Comparison of ENCODE assay signal across 17 mouse cellular contexts in genomic region chr3:95276428-95276934, GRCm38 (mm10). TPM values are rescaled to one million over a fixed set of nuclear protein-coding genes. Genes with fewer than 3 reads are reported as not detected.
DNase-seq lines count a peak whose midpoint lies in the region; ATAC-seq and TF ChIP-seq lines count a peak whose summit lies in the region.
"Had no signal": no experiment of that assay in that cellular context is flagged by ENCODE, and none has a peak within 500 bp of the region (broad histone marks: within the 10 kb centered on the region; RNA-seq: fewer than 3 reads in every experiment).

No protein-coding gene starts in this region.

- no peak overlapping the region for H3K9ac ChIP-seq in lung, postnatal 0 days (replicated peaks; ENCODE audit: low read depth)
- no peak overlapping the region; the same call in 1 of the 2 replicates for H3K9ac ChIP-seq in liver, embryonic 12.5 days
- no peak overlapping the region for H3K9ac ChIP-seq in hindbrain, embryonic 16.5 days (ENCODE audit: low read depth, low read length)
- H3K9ac ChIP-seq: forebrain, embryonic 15.5 days; hindbrain, embryonic 15.5 days; neural tube, embryonic 13.5 days had no signal

- H3K36me3 ChIP-seq in lung, postnatal 0 days (ENCODE audit: insufficient read depth, low read length): no peaks in the 10 kb centered on the region
- peaks cover 4% of the 10 kb centered on the region for H3K36me3 ChIP-seq in liver, embryonic 12.5 days
- H3K36me3 ChIP-seq in hindbrain, embryonic 16.5 days (ENCODE audit: control insufficient read depth, insufficient read depth, low read length): 0 out of 2 replicates have a peak, but pooled peaks cover 2% of the 10 kb centered on the region
- H3K36me3 ChIP-seq in thymus, adult 2 months (ENCODE audit: control insufficient read depth, insufficient read depth, low read length): no peaks in the 10 kb centered on the region
- H3K36me3 ChIP-seq: forebrain, embryonic 15.5 days; neural tube, embryonic 13.5 days had no signal

- no peaks in the 10 kb centered on the region for H3K9me3 ChIP-seq in lung, postnatal 0 days (ENCODE audit: low read length)
- H3K9me3 ChIP-seq in liver, embryonic 12.5 days (replicated peaks): no peaks in the 10 kb centered on the region
- H3K9me3 ChIP-seq in hindbrain, embryonic 16.5 days (ENCODE audit: control insufficient read depth, low read length): no peaks in the 10 kb centered on the region
- H3K9me3 ChIP-seq: forebrain, embryonic 15.5 days; hindbrain, embryonic 15.5 days; neural tube, embryonic 13.5 days had no signal

- no peak for TF ChIP-seq POLR2A in thymus, adult 2 months (IDR thresholded peaks at IDR 0.05; ENCODE audit: control insufficient read depth, extremely low read depth, insufficient read depth, low read length, poor library complexity)

- no peak overlapping the region for H3K4me2 ChIP-seq in lung, postnatal 0 days (replicated peaks; ENCODE audit: low read depth, low read length)
- H3K4me2 ChIP-seq in liver, embryonic 12.5 days: no peak overlapping the region
- H3K4me2 ChIP-seq in hindbrain, embryonic 16.5 days (ENCODE audit: low read length): no peak overlapping the region
- H3K4me2 ChIP-seq: forebrain, embryonic 15.5 days; heart, embryonic 11.5 days; hindbrain, embryonic 15.5 days; neural tube, embryonic 13.5 days had no signal

- DNase-seq in gastrocnemius, adult 2 months: no peak
- DNase-seq in gastrocnemius, adult 18-20 months (ENCODE audit: low spot score): no peak
- peak; percentile 4 for DNase-seq in lung, postnatal 0 days (ENCODE audit: low spot score)
- DNase-seq in lung, postnatal 25 days (ENCODE audit: low spot score): no peak
- DNase-seq in thymus, adult 2 months: no peak
- DNase-seq in layer of hippocampus, postnatal 36 days: no peak
- DNase-seq: kidney, adult 18-20 months; lung, adult 2 months; thymus, adult 18-20 months had no signal

- H3K4me1 ChIP-seq in lung, postnatal 0 days (ENCODE audit: insufficient read depth, low read depth, low read length): no peaks in the 10 kb centered on the region
- H3K4me1 ChIP-seq in liver, embryonic 12.5 days: peaks cover 75% of the 10 kb centered on the region
- peaks cover 5% of the 10 kb centered on the region for H3K4me1 ChIP-seq in hindbrain, embryonic 16.5 days (ENCODE audit: control insufficient read depth, insufficient read depth, low read depth, low read length)
- H3K4me1 ChIP-seq in thymus, adult 2 months (replicated peaks; ENCODE audit: control insufficient read depth, insufficient read depth, low read length): peaks cover 10% of the 10 kb centered on the region

- no peak for TF ChIP-seq EP300 in lung, postnatal 0 days (IDR thresholded peaks at IDR 0.05)

- no peaks in the 10 kb centered on the region for H3K27me3 ChIP-seq in lung, postnatal 0 days (replicated peaks; ENCODE audit: insufficient read depth, low read length)
- H3K27me3 ChIP-seq in liver, embryonic 12.5 days (replicated peaks): no peaks in the 10 kb centered on the region
- H3K27me3 ChIP-seq in hindbrain, embryonic 16.5 days (replicated peaks; ENCODE audit: control insufficient read depth, insufficient read depth, low read length): no peaks in the 10 kb centered on the region
- no peaks in the 10 kb centered on the region for H3K27me3 ChIP-seq in thymus, adult 2 months (ENCODE audit: control insufficient read depth, insufficient read depth, low read length)
- H3K27me3 ChIP-seq: forebrain, embryonic 15.5 days; hindbrain, embryonic 15.5 days; neural tube, embryonic 13.5 days had no signal

- intact Hi-C loops in gastrocnemius, adult 2 months (cut with DNase I): no loop called here

- no peak overlapping the region for H3K4me3 ChIP-seq in gastrocnemius, adult 2 months
- H3K4me3 ChIP-seq in lung, postnatal 0 days (ENCODE audit: low read depth, low read length): no peak overlapping the region
- no peak overlapping the region for H3K4me3 ChIP-seq in liver, embryonic 12.5 days
- no peak overlapping the region for H3K4me3 ChIP-seq in hindbrain, embryonic 16.5 days (ENCODE audit: low read length)
- no peak overlapping the region for H3K4me3 ChIP-seq in thymus, adult 2 months (ENCODE audit: control insufficient read depth, insufficient read depth, low read length)
- H3K4me3 ChIP-seq: forebrain, embryonic 15.5 days; hindbrain, embryonic 15.5 days; neural tube, embryonic 13.5 days had no signal

- ATAC-seq in lung, postnatal 0 days: no peak
- ATAC-seq in liver, embryonic 12.5 days: no peak
- no peak for ATAC-seq in hindbrain, embryonic 16.5 days
- ATAC-seq: forebrain, embryonic 15.5 days had no signal

- WGBS in lung, postnatal 0 days: 62% methylated on average over 5 of the region's 5 CpGs
- WGBS in liver, embryonic 12.5 days (ENCODE audit: insufficient replicate concordance): 46% methylated on average over 5 of the region's 5 CpGs
- 76% methylated on average over 5 of the region's 5 CpGs for WGBS in hindbrain, embryonic 16.5 days
- 44% methylated on average over 5 of the region's 5 CpGs for WGBS in thymus, adult 2 months

- H3K27ac ChIP-seq in gastrocnemius, adult 2 months: peak overlapping the region; percentile 93
- no peak overlapping the region for H3K27ac ChIP-seq in lung, postnatal 0 days (ENCODE audit: low read length)
- H3K27ac ChIP-seq in liver, embryonic 12.5 days: peak overlapping the region; percentile 64
- no peak overlapping the region for H3K27ac ChIP-seq in hindbrain, embryonic 16.5 days (ENCODE audit: low read depth, low read length)
- H3K27ac ChIP-seq in thymus, adult 2 months (ENCODE audit: control insufficient read depth, insufficient read depth, low read length): no peak overlapping the region
- H3K27ac ChIP-seq: forebrain, embryonic 15.5 days; hindbrain, embryonic 15.5 days; neural tube, embryonic 13.5 days had no signal

- TF ChIP-seq CTCF in gastrocnemius, adult 2 months (IDR thresholded peaks at IDR 0.05): no peak
- no peak for TF ChIP-seq CTCF in lung, postnatal 0 days (IDR thresholded peaks at IDR 0.05)
- TF ChIP-seq CTCF in thymus, adult 2 months (IDR thresholded peaks at IDR 0.05; ENCODE audit: borderline replicate concordance, control insufficient read depth, extremely low read depth, insufficient read depth, low read length, poor library complexity): no peak

RNA-seq across cellular contexts. Expression of gene Mindy1, which starts 4.7 kb away (rescaled TPM):
- 10 to 100 TPM; 23.9 to 26.4 TPM for total RNA-seq in gastrocnemius, adult 2 months (2021)
- total RNA-seq in gastrocnemius, adult 18-20 months (2021): 10 to 100 TPM; 29.7 to 30.6 TPM
- 65.8 and 68.0 TPM in 2 replicates for polyA plus RNA-seq in lung, postnatal 0 days (2015; fragmentation: Nextera tagmentation; extraction: Ambion mirVana)
- polyA plus RNA-seq in liver, embryonic 12.5 days (2016; fragmentation: Nextera tagmentation; extraction: Ambion mirVana): 18.8 and 22.5 TPM in 2 replicates
- 35.8 and 36.3 TPM in 2 replicates for polyA plus RNA-seq in hindbrain, embryonic 16.5 days (2015; fragmentation: Nextera tagmentation; extraction: Ambion mirVana)
- 50.3 and 50.4 TPM in 2 replicates for polyA plus RNA-seq in thymus, adult 2 months (2012; rRNA removed)
- 10 to 100 TPM; 19.3 to 19.4 TPM for total RNA-seq in layer of hippocampus, postnatal 36 days (2021)

RNA-seq across cellular contexts. Expression of gene Prune1, which starts 5.4 kb away (rescaled TPM):
- 10 to 100 TPM; 45.8 to 46.9 TPM for total RNA-seq in gastrocnemius, adult 2 months (2021)
- total RNA-seq in gastrocnemius, adult 18-20 months (2021): 10 to 100 TPM; 51.3 to 56.0 TPM
- polyA plus RNA-seq in lung, postnatal 0 days (2015; fragmentation: Nextera tagmentation; extraction: Ambion mirVana): 11.6 and 14.5 TPM in 2 replicates
- 11.8 and 12.1 TPM in 2 replicates for polyA plus RNA-seq in liver, embryonic 12.5 days (2016; fragmentation: Nextera tagmentation; extraction: Ambion mirVana)
- 77.6 and 79.9 TPM in 2 replicates for polyA plus RNA-seq in hindbrain, embryonic 16.5 days (2015; fragmentation: Nextera tagmentation; extraction: Ambion mirVana)
- 17.2 and 18.5 TPM in 2 replicates for polyA plus RNA-seq in thymus, adult 2 months (2012; rRNA removed)
- total RNA-seq in layer of hippocampus, postnatal 36 days (2021): 10 to 100 TPM; 19.8 to 22.2 TPM

RNA-seq across cellular contexts. Expression of gene Bnipl, which starts 25.5 kb away (rescaled TPM):
- under 1 TPM in 1 of 2 experiments, not detected in 1; 0.31 TPM for total RNA-seq in gastrocnemius, adult 2 months (2021)
- not detected for total RNA-seq in gastrocnemius, adult 18-20 months (2021)
- 2.5 and 2.8 TPM in 2 replicates for polyA plus RNA-seq in lung, postnatal 0 days (2015; fragmentation: Nextera tagmentation; extraction: Ambion mirVana)
- polyA plus RNA-seq in liver, embryonic 12.5 days (2016; fragmentation: Nextera tagmentation; extraction: Ambion mirVana): not detected in 2 replicates
- 0.20 TPM in 1 of 2 replicates, not detected in the other for polyA plus RNA-seq in hindbrain, embryonic 16.5 days (2015; fragmentation: Nextera tagmentation; extraction: Ambion mirVana)
- polyA plus RNA-seq in thymus, adult 2 months (2012; rRNA removed): 1.3 and 1.6 TPM in 2 replicates
- total RNA-seq in layer of hippocampus, postnatal 36 days (2021): under 1 TPM; 0.56 to 0.65 TPM
- total RNA-seq: gastrocnemius, adult 8-10 months had no signal
- polyA plus RNA-seq: forebrain, embryonic 15.5 days; heart, embryonic 11.5 days; neural tube, embryonic 13.5 days had no signal

RNA-seq across cellular contexts. Expression of gene Anxa9, which starts 30.5 kb away (rescaled TPM):
- not detected for total RNA-seq in gastrocnemius, adult 2 months (2021)
- total RNA-seq in gastrocnemius, adult 18-20 months (2021): under 1 TPM in 1 of 2 experiments, not detected in 1; 0.17 TPM
- 1.4 and 1.6 TPM in 2 replicates for polyA plus RNA-seq in lung, postnatal 0 days (2015; fragmentation: Nextera tagmentation; extraction: Ambion mirVana)
- 3.1 and 4.6 TPM in 2 replicates for polyA plus RNA-seq in liver, embryonic 12.5 days (2016; fragmentation: Nextera tagmentation; extraction: Ambion mirVana)
- 0.35 TPM in 2 replicates for polyA plus RNA-seq in hindbrain, embryonic 16.5 days (2015; fragmentation: Nextera tagmentation; extraction: Ambion mirVana)
- 1.4 and 1.5 TPM in 2 replicates for polyA plus RNA-seq in thymus, adult 2 months (2012; rRNA removed)
- total RNA-seq in layer of hippocampus, postnatal 36 days (2021): 1 to 10 TPM in 1 of 2 experiments, under 1 TPM in 1; 0.94 to 1.4 TPM
- total RNA-seq: gastrocnemius, adult 8-10 months had no signal

RNA-seq across cellular contexts. Expression of gene Gm128, which starts 35.1 kb away (rescaled TPM):
- under 1 TPM in 1 of 2 experiments, not detected in 1; 0.11 TPM for total RNA-seq in gastrocnemius, adult 2 months (2021)
- total RNA-seq in gastrocnemius, adult 18-20 months (2021): not detected
- 1.5 and 1.6 TPM in 2 replicates for polyA plus RNA-seq in lung, postnatal 0 days (2015; fragmentation: Nextera tagmentation; extraction: Ambion mirVana)
- 0.33 and 0.38 TPM in 2 replicates for polyA plus RNA-seq in liver, embryonic 12.5 days (2016; fragmentation: Nextera tagmentation; extraction: Ambion mirVana)
- 0.29 and 0.30 TPM in 2 replicates for polyA plus RNA-seq in hindbrain, embryonic 16.5 days (2015; fragmentation: Nextera tagmentation; extraction: Ambion mirVana)
- polyA plus RNA-seq in thymus, adult 2 months (2012; rRNA removed): 0.30 and 0.33 TPM in 2 replicates
- total RNA-seq in layer of hippocampus, postnatal 36 days (2021): under 1 TPM in 1 of 2 experiments, not detected in 1; 0.32 TPM
- total RNA-seq: gastrocnemius, adult 8-10 months; layer of hippocampus, postnatal 14 days had no signal

Comparison
In these comparisons a context has a peak if more than half of its experiments do, and no peak if none do; other contexts are left out.
1. H3K27ac ChIP-seq: peak in gastrocnemius, adult 2 months (single experiment) and liver, embryonic 12.5 days (single experiment); none in lung, postnatal 0 days (single experiment), hindbrain, embryonic 16.5 days (single experiment) and thymus, adult 2 months (single experiment).